Mouse (Mus musculus) intestine, embryonic 15.5 days (tissue): ENCODE measurements around the gene Pitpnc1. TPM values are rescaled to one million over a fixed set of nuclear protein-coding genes. Genes with fewer than 3 reads are reported as not detected.
A peak's percentile ranks its signal among the peaks of the same experiment; 100 is the strongest.

Experiments used
- ATAC-seq: fragments of 200-750 bp; cut with Nextera tagmentation; 2 replicates; pipeline ENCODE4 v1.8.0; 2017; ENCODE audit warnings: moderate TSS enrichment, moderate library complexity
- H3K27ac ChIP-seq: fragments of 300-500 bp; sonication (generic); 2 replicates; pipeline ENCODE4 v1.5.1; 2015; ENCODE audit warnings: mild to moderate bottlenecking, inconsistent platforms
- H3K27me3 ChIP-seq: fragments of 300-500 bp; sonication (generic); replicated peaks from 2 replicates; pipeline ENCODE4 v1.6.1; 2015; ENCODE audit warnings: inconsistent platforms
- H3K36me3 ChIP-seq: fragments of 300-500 bp; sonication (generic); 2 replicates; pipeline ENCODE4 v1.6.1; 2015; ENCODE audit warnings: inconsistent platforms
- H3K4me1 ChIP-seq: fragments of 300-500 bp; sonication (generic); replicated peaks from 2 replicates; pipeline ENCODE4 v1.6.1; 2015; ENCODE audit warnings: inconsistent platforms
- H3K4me2 ChIP-seq: fragments of 300-500 bp; sonication (generic); replicated peaks from 2 replicates; pipeline ENCODE4 v1.6.1; 2015; ENCODE audit warnings: mild to moderate bottlenecking, inconsistent platforms
- H3K4me3 ChIP-seq: fragments of 300-500 bp; sonication (generic); replicated peaks from 2 replicates; pipeline ENCODE4 v1.5.1; 2015; ENCODE audit warnings: inconsistent platforms
- H3K9ac ChIP-seq: fragments of 300-500 bp; sonication (generic); 2 replicates; pipeline ENCODE4 v1.6.1; 2015; ENCODE audit warnings: inconsistent platforms
- H3K9me3 ChIP-seq: fragments of 300-500 bp; sonication (generic); 2 replicates; pipeline ENCODE4 v1.6.1; 2016; ENCODE audit warnings: inconsistent platforms
- WGBS: fragments of 180-500 bp; shearing (Covaris S2); methylation state at CpG from one replicate; pipeline ENCODE4 v1.1.7; 2015; 5-methylcytosine and 5-hydroxymethylcytosine counted together
- polyA plus RNA-seq: library from polyadenylated mRNA; unstranded; fragments of >200 nt; fragmentation: Nextera tagmentation; extraction: Ambion mirVana; gene quantifications from 2 replicates; pipeline ENCODE4 v1.2.1, GENCODE M21; 2015

The Pitpnc1 gene
- polyA plus RNA-seq, 1 experiment from 2014 or later, result 14.2 TPM

GRCm38 (mm10) chr11:107465041-107465440 lies 5.5 kb downstream of the Pitpnc1 start:
- Histone ChIP-seq H3K4me2 (no peak overlapping the region), H3K36me3 (no peaks in the 10 kb centered on the region), H3K4me1 (peaks cover 9% of the 10 kb centered on the region), H3K9me3 (no peaks in the 10 kb centered on the region), H3K27ac (no peak overlapping the region), H3K4me3 (no peak overlapping the region), H3K9ac (no peak overlapping the region), H3K27me3 (no peaks in the 10 kb centered on the region)
- WGBS, result 92% methylated on average over 4 of the region's 4 CpGs
- no peak for ATAC-seq

- ATAC-seq, result no peak
- 71% methylated on average over 6 of the region's 6 CpGs for WGBS
- H3K4me3 ChIP-seq, result no peak overlapping the region
- no peak overlapping the region for H3K4me2 ChIP-seq
- H3K27me3 ChIP-seq, result no peaks in the 10 kb centered on the region
- no peak overlapping the region for H3K9ac ChIP-seq
- H3K27ac ChIP-seq, result no peak overlapping the region
- H3K36me3 ChIP-seq, result no peaks in the 10 kb centered on the region
- peaks cover 9% of the 10 kb centered on the region for H3K4me1 ChIP-seq
- H3K9me3 ChIP-seq, result no peaks in the 10 kb centered on the region
Measured at GRCm38 (mm10) chr11:107464141-107464540, 6.4 kb downstream of the Pitpnc1 start.

GRCm38 (mm10) chr11:107463251-107463681 lies 7.2 kb downstream of the Pitpnc1 start:
- no peaks in the 10 kb centered on the region for H3K27me3 ChIP-seq
- peaks cover 9% of the 10 kb centered on the region for H3K4me1 ChIP-seq
- no peak overlapping the region for H3K4me3 ChIP-seq
- 59% methylated on average over 12 of the region's 12 CpGs for WGBS
- H3K27ac ChIP-seq, result no peak overlapping the region
- H3K9me3 ChIP-seq, result no peaks in the 10 kb centered on the region
- H3K9ac ChIP-seq, result no peak overlapping the region
- ATAC-seq, result no peak
- no peak overlapping the region for H3K4me2 ChIP-seq
- H3K36me3 ChIP-seq, result no peaks in the 10 kb centered on the region

- ATAC-seq, result no peak
- no peaks in the 10 kb centered on the region for H3K27me3 ChIP-seq
- H3K9me3 ChIP-seq, result no peaks in the 10 kb centered on the region
- WGBS, result 96% methylated on average over 3 of the region's 3 CpGs
- H3K27ac ChIP-seq, result no peak overlapping the region
- peaks cover 11% of the 10 kb centered on the region; the same call in 1 of the 2 replicates for H3K4me1 ChIP-seq
- H3K4me3 ChIP-seq, result no peak overlapping the region
- no peak overlapping the region for H3K9ac ChIP-seq
- H3K4me2 ChIP-seq, result no peak overlapping the region
- H3K36me3 ChIP-seq, result no peaks in the 10 kb centered on the region
Measured at GRCm38 (mm10) chr11:107462478-107462877, 8.0 kb downstream of the Pitpnc1 start.

- H3K4me1 ChIP-seq, result 0 out of 2 replicates have a peak, but pooled peaks cover 11% of the 10 kb centered on the region
Measured at GRCm38 (mm10) chr11:107459828-107460227, 10.7 kb downstream of the Pitpnc1 start.

GRCm38 (mm10) chr11:107458986-107459385 lies 11.5 kb downstream of the Pitpnc1 start:
- no peak for ATAC-seq

More at GRCm38 (mm10) chr11:107459828-107460227, 10.7 kb downstream of the Pitpnc1 start:
- 89% methylated on average over 7 of the region's 7 CpGs for WGBS
- Histone ChIP-seq H3K27me3 (no peaks in the 10 kb centered on the region), H3K4me3 (no peak overlapping the region), H3K36me3 (no peaks in the 10 kb centered on the region), H3K9me3 (no peaks in the 10 kb centered on the region), H3K9ac (no peak overlapping the region), H3K27ac (no peak overlapping the region), H3K4me2 (no peak overlapping the region)
- no peak for ATAC-seq

GRCm38 (mm10) chr11:107458286-107458685 lies 12.2 kb downstream of the Pitpnc1 start:
- no peaks in the 10 kb centered on the region for H3K27me3 ChIP-seq
- no peaks in the 10 kb centered on the region for H3K9me3 ChIP-seq
- H3K27ac ChIP-seq, result no peak overlapping the region
- no peak overlapping the region for H3K9ac ChIP-seq
- no peak overlapping the region for H3K4me2 ChIP-seq
- no peak overlapping the region for H3K4me3 ChIP-seq
- H3K4me1 ChIP-seq, result 0 out of 2 replicates have a peak, but pooled peaks cover 8% of the 10 kb centered on the region
- H3K36me3 ChIP-seq, result no peaks in the 10 kb centered on the region
- no peak for ATAC-seq
- 63% methylated on average over 12 of the region's 12 CpGs for WGBS

More at GRCm38 (mm10) chr11:107458986-107459385, 11.5 kb downstream of the Pitpnc1 start:
- no peaks in the 10 kb centered on the region for H3K27me3 ChIP-seq
- 84% methylated on average over 7 of the region's 7 CpGs for WGBS
- H3K4me3 ChIP-seq, result no peak overlapping the region
- H3K36me3 ChIP-seq, result no peaks in the 10 kb centered on the region
- H3K9me3 ChIP-seq, result no peaks in the 10 kb centered on the region
- H3K9ac ChIP-seq, result no peak overlapping the region
- H3K4me2 ChIP-seq, result no peak overlapping the region
- 0 out of 2 replicates have a peak, but pooled peaks cover 11% of the 10 kb centered on the region for H3K4me1 ChIP-seq
- no peak overlapping the region for H3K27ac ChIP-seq

- WGBS, result 80% methylated on average over 3 of the region's 3 CpGs
- H3K36me3 ChIP-seq, result no peaks in the 10 kb centered on the region
- no peaks in the 10 kb centered on the region for H3K27me3 ChIP-seq
- no peak overlapping the region for H3K4me3 ChIP-seq
- H3K4me1 ChIP-seq, result 0 out of 2 replicates have a peak, but pooled peaks cover 8% of the 10 kb centered on the region
- H3K9me3 ChIP-seq, result no peaks in the 10 kb centered on the region
- no peak overlapping the region for H3K27ac ChIP-seq
- no peak for ATAC-seq
- H3K4me2 ChIP-seq, result no peak overlapping the region
- no peak overlapping the region for H3K9ac ChIP-seq
Measured at GRCm38 (mm10) chr11:107457282-107457681, 13.2 kb downstream of the Pitpnc1 start.

- peaks cover 12% of the 10 kb centered on the region for H3K4me1 ChIP-seq
- ATAC-seq, result peak; percentile 42; the same call in 1 of the 2 replicates
- H3K4me3 ChIP-seq, result no peak overlapping the region
Measured at GRCm38 (mm10) chr11:107454546-107455462, 15.7 kb downstream of the Pitpnc1 start.

GRCm38 (mm10) chr11:107452053-107452452 lies 18.4 kb downstream of the Pitpnc1 start:
- Histone ChIP-seq H3K9me3 (no peaks in the 10 kb centered on the region), H3K4me1 (peaks cover 8% of the 10 kb centered on the region), H3K36me3 (no peaks in the 10 kb centered on the region), H3K4me2 (no peak overlapping the region), H3K27me3 (no peaks in the 10 kb centered on the region), H3K4me3 (no peak overlapping the region), H3K27ac (no peak overlapping the region), H3K9ac (no peak overlapping the region)
- 90% methylated on average over 7 of the region's 7 CpGs for WGBS
- no peak for ATAC-seq

More at GRCm38 (mm10) chr11:107454546-107455462, 15.7 kb downstream of the Pitpnc1 start:
- Histone ChIP-seq H3K27me3 (no peaks in the 10 kb centered on the region), H3K9ac (no peak overlapping the region), H3K36me3 (no peaks in the 10 kb centered on the region), H3K9me3 (no peaks in the 10 kb centered on the region), H3K27ac (no peak overlapping the region), H3K4me2 (peak overlapping the region; percentile 42)
- WGBS, result 33% methylated on average over 17 of the region's 19 CpGs

- Histone ChIP-seq H3K27ac (no peak overlapping the region), H3K4me1 (peaks cover 8% of the 10 kb centered on the region), H3K9me3 (no peaks in the 10 kb centered on the region), H3K4me2 (no peak overlapping the region), H3K36me3 (no peaks in the 10 kb centered on the region), H3K4me3 (no peak overlapping the region), H3K27me3 (no peaks in the 10 kb centered on the region), H3K9ac (no peak overlapping the region)
- peak; percentile 53 for ATAC-seq
- WGBS, result 71% methylated on average over 10 of the region's 10 CpGs
Measured at GRCm38 (mm10) chr11:107451106-107451505, 19.4 kb downstream of the Pitpnc1 start.

GRCm38 (mm10) chr11:107450097-107450496 lies 20.4 kb downstream of the Pitpnc1 start:
- H3K9me3 ChIP-seq, result no peaks in the 10 kb centered on the region
- no peak overlapping the region for H3K4me2 ChIP-seq
- no peak for ATAC-seq
- WGBS, result 56% methylated on average over 6 of the region's 6 CpGs
- H3K4me3 ChIP-seq, result no peak overlapping the region
- H3K4me1 ChIP-seq, result peaks cover 8% of the 10 kb centered on the region
- no peaks in the 10 kb centered on the region for H3K36me3 ChIP-seq
- H3K9ac ChIP-seq, result no peak overlapping the region
- no peaks in the 10 kb centered on the region for H3K27me3 ChIP-seq
- H3K27ac ChIP-seq, result no peak overlapping the region
